Mouse (Mus musculus) spleen, adult 2 months (tissue): ENCODE data around the gene Cox16.

ENCODE experiments used
- CTCF ChIP-seq: fragments of 200-500 bp; IDR thresholded peaks from 2 replicates; pipeline ENCODE4 v1.5.1; 2011; ENCODE audit warnings: mild to moderate bottlenecking, inconsistent platforms; ENCODE audit not compliant: insufficient read depth, insufficient read length, insufficient replicate concordance; ENCODE audit errors: extremely low read depth
- POLR2A ChIP-seq: fragments of 200-500 bp; IDR thresholded peaks from 2 replicates; pipeline ENCODE4 v1.6.1; 2011; ENCODE audit warnings: low read depth, low read length, inconsistent platforms

GRCm38 (mm10) chr12:81331937-81332874 is 152.7 kb downstream of the Cox16 start:
- TF ChIP-seq POLR2A (no peak), CTCF (no peak)
